Mouse (Mus musculus) urinary bladder, postnatal 4 days (tissue): ENCODE data around the gene Cd82.

Experiments
- DNase-seq, 2 experiments: peaks; one replicate each; pipeline ENCODE4 v3.0.0; 2021 to 2022; ENCODE audit warnings: low spot score in 2 of 2

The Cd82 gene

GRCm38 (mm10) chr2:93466314-93466713, 3.4 kb upstream of the Cd82 start:
- DNase-seq = no peak

- DNase-seq = peak; percentile 93 to 97
Measured at GRCm38 (mm10) chr2:93461869-93462714, 848 bp downstream of the Cd82 start.

GRCm38 (mm10) chr2:93460786-93461469, 2.0 kb downstream of the Cd82 start:
- no peak for DNase-seq

- no peak for DNase-seq
Measured at GRCm38 (mm10) chr2:93459208-93459920, 3.6 kb downstream of the Cd82 start.

GRCm38 (mm10) chr2:93458332-93459207, 4.4 kb downstream of the Cd82 start:
- no peak for DNase-seq

- DNase-seq = no peak
Measured at GRCm38 (mm10) chr2:93457426-93458130, 5.4 kb downstream of the Cd82 start.

- DNase-seq = no peak
Measured at GRCm38 (mm10) chr2:93456140-93456539, 6.8 kb downstream of the Cd82 start.

- DNase-seq = no peak
Measured at GRCm38 (mm10) chr2:93454817-93455591, 7.9 kb downstream of the Cd82 start.

GRCm38 (mm10) chr2:93454334-93454733, 8.6 kb downstream of the Cd82 start:
- no peak for DNase-seq

GRCm38 (mm10) chr2:93453046-93453445, 9.9 kb downstream of the Cd82 start:
- DNase-seq = no peak

- no peak for DNase-seq
Measured at GRCm38 (mm10) chr2:93452506-93452905, 10.4 kb downstream of the Cd82 start.

- no peak for DNase-seq
Measured at GRCm38 (mm10) chr2:93452057-93452456, 10.9 kb downstream of the Cd82 start.

GRCm38 (mm10) chr2:93451219-93451938, 11.6 kb downstream of the Cd82 start:
- DNase-seq = no peak

- no peak for DNase-seq
Measured at GRCm38 (mm10) chr2:93450695-93451094, 12.2 kb downstream of the Cd82 start.

- no peak for DNase-seq
Measured at GRCm38 (mm10) chr2:93449657-93450056, 13.3 kb downstream of the Cd82 start.

- no peak for DNase-seq
Measured at GRCm38 (mm10) chr2:93448774-93449173, 14.2 kb downstream of the Cd82 start.

- DNase-seq = no peak
Measured at GRCm38 (mm10) chr2:93447500-93448249, 15.3 kb downstream of the Cd82 start.

GRCm38 (mm10) chr2:93446606-93447353, 16.2 kb downstream of the Cd82 start:
- no peak for DNase-seq
